Mouse (Mus musculus) neural tube, embryonic 12.5 days (tissue): ENCODE data around the gene Xxylt1. TPM values are rescaled to one million over a fixed set of nuclear protein-coding genes. Genes with fewer than 3 reads are reported as not detected.

Source experiments
- ATAC-seq: fragments of 200-750 bp; cut with Nextera tagmentation; 2 replicates; pipeline ENCODE4 v1.8.0; 2017; ENCODE audit warnings: low read depth, mild to moderate bottlenecking, moderate TSS enrichment, moderate library complexity; ENCODE audit not compliant: low FRiP score
- H3K27ac ChIP-seq: fragments of 300-500 bp; sonication (generic); 2 replicates; pipeline ENCODE4 v1.5.1; 2016
- H3K27me3 ChIP-seq: fragments of 300-500 bp; sonication (generic); replicated peaks from 2 replicates; pipeline ENCODE4 v1.6.1; 2016; ENCODE audit warnings: mild to moderate bottlenecking
- H3K36me3 ChIP-seq: fragments of 300-500 bp; sonication (generic); 2 replicates; pipeline ENCODE4 v1.6.1; 2016; ENCODE audit warnings: mild to moderate bottlenecking
- H3K4me1 ChIP-seq: fragments of 300-500 bp; sonication (generic); 2 replicates; pipeline ENCODE4 v1.6.1; 2016
- H3K4me2 ChIP-seq: fragments of 300-500 bp; sonication (generic); replicated peaks from 2 replicates; pipeline ENCODE4 v1.6.1; 2016; ENCODE audit warnings: mild to moderate bottlenecking
- H3K4me3 ChIP-seq: fragments of 300-500 bp; sonication (generic); 2 replicates; pipeline ENCODE4 v1.5.1; 2016
- H3K9ac ChIP-seq: fragments of 300-500 bp; sonication (generic); 2 replicates; pipeline ENCODE4 v1.6.1; 2016; ENCODE audit warnings: mild to moderate bottlenecking
- H3K9me3 ChIP-seq: fragments of 300-500 bp; sonication (generic); 2 replicates; pipeline ENCODE4 v1.6.1; 2016; ENCODE audit warnings: mild to moderate bottlenecking
- WGBS: fragments of 180-500 bp; shearing (Covaris S2); methylation state at CpG from one replicate; pipeline ENCODE4 v1.1.7; 2016; 5-methylcytosine and 5-hydroxymethylcytosine counted together
- polyA plus RNA-seq: library from polyadenylated mRNA; unstranded; fragments of >200 nt; fragmentation: Nextera tagmentation; extraction: Ambion mirVana; gene quantifications from 2 replicates; pipeline ENCODE4 v1.2.1, GENCODE M21; 2016

Gene Xxylt1
- polyA plus RNA-seq, 1 experiment from 2014 or later: 15.7 TPM

- no peak for ATAC-seq
- no peak overlapping the region for H3K27ac ChIP-seq
Measured at GRCm38 (mm10) chr16:30936012-30936461, 145.2 kb downstream of the Xxylt1 start.

GRCm38 (mm10) chr16:30934967-30935690 is 146.1 kb downstream of the Xxylt1 start:
- H3K9ac ChIP-seq: no peak overlapping the region
- WGBS: 44% methylated on average over 15 of the region's 15 CpGs

More at GRCm38 (mm10) chr16:30936012-30936461, 145.2 kb downstream of the Xxylt1 start:
- Histone ChIP-seq H3K4me1 (peaks cover 28% of the 10 kb centered on the region), H3K4me3 (no peak overlapping the region), H3K9me3 (no peaks in the 10 kb centered on the region), H3K36me3 (no peaks in the 10 kb centered on the region), H3K9ac (no peak overlapping the region), H3K4me2 (no peak overlapping the region), H3K27me3 (no peaks in the 10 kb centered on the region)
- 79% methylated on average over 7 of the region's 7 CpGs for WGBS

GRCm38 (mm10) chr16:30934205-30934780 is 146.9 kb downstream of the Xxylt1 start:
- Histone ChIP-seq H3K9me3 (no peaks in the 10 kb centered on the region), H3K4me3 (no peak overlapping the region), H3K27me3 (no peaks in the 10 kb centered on the region), H3K4me2 (no peak overlapping the region), H3K4me1 (peaks cover 20% of the 10 kb centered on the region), H3K27ac (0 out of 2 replicates have a peak overlapping the region, but pooled peaks have one; percentile 32), H3K36me3 (no peaks in the 10 kb centered on the region), H3K9ac (no peak overlapping the region)
- ATAC-seq: peak; percentile 22; the same call in 1 of the 2 replicates
- 36% methylated on average over 11 of the region's 11 CpGs for WGBS

More at GRCm38 (mm10) chr16:30934967-30935690, 146.1 kb downstream of the Xxylt1 start:
- Histone ChIP-seq H3K4me3 (no peak overlapping the region), H3K36me3 (no peaks in the 10 kb centered on the region), H3K4me2 (no peak overlapping the region), H3K9me3 (no peaks in the 10 kb centered on the region), H3K4me1 (peaks cover 28% of the 10 kb centered on the region), H3K27me3 (no peaks in the 10 kb centered on the region), H3K27ac (0 out of 2 replicates have a peak overlapping the region, but pooled peaks have one; percentile 32)
- no peak for ATAC-seq

GRCm38 (mm10) chr16:30933366-30933765 is 147.9 kb downstream of the Xxylt1 start:
- ATAC-seq: no peak
- H3K9me3 ChIP-seq: no peaks in the 10 kb centered on the region
- no peaks in the 10 kb centered on the region for H3K27me3 ChIP-seq
- H3K4me3 ChIP-seq: no peak overlapping the region
- H3K9ac ChIP-seq: no peak overlapping the region
- no peak overlapping the region for H3K4me2 ChIP-seq
- H3K27ac ChIP-seq: no peak overlapping the region
- 93% methylated on average over 8 of the region's 8 CpGs for WGBS
- peaks cover 19% of the 10 kb centered on the region for H3K4me1 ChIP-seq
- no peaks in the 10 kb centered on the region for H3K36me3 ChIP-seq

- no peak overlapping the region for H3K4me3 ChIP-seq
- H3K4me1 ChIP-seq: peaks cover 19% of the 10 kb centered on the region
- no peak for ATAC-seq
- 83% methylated on average over 4 of the region's 4 CpGs for WGBS
- H3K4me2 ChIP-seq: no peak overlapping the region
- H3K9ac ChIP-seq: no peak overlapping the region
- no peaks in the 10 kb centered on the region for H3K36me3 ChIP-seq
- no peaks in the 10 kb centered on the region for H3K9me3 ChIP-seq
- H3K27me3 ChIP-seq: no peaks in the 10 kb centered on the region
- H3K27ac ChIP-seq: no peak overlapping the region
Measured at GRCm38 (mm10) chr16:30932791-30933190, 148.4 kb downstream of the Xxylt1 start.

GRCm38 (mm10) chr16:30932196-30932595 is 149.0 kb downstream of the Xxylt1 start:
- Histone ChIP-seq H3K4me1 (peaks cover 19% of the 10 kb centered on the region), H3K27me3 (no peaks in the 10 kb centered on the region), H3K9ac (no peak overlapping the region), H3K36me3 (no peaks in the 10 kb centered on the region), H3K4me2 (no peak overlapping the region), H3K27ac (no peak overlapping the region), H3K4me3 (no peak overlapping the region), H3K9me3 (no peaks in the 10 kb centered on the region)
- ATAC-seq: no peak
- 77% methylated on average over 5 of the region's 5 CpGs for WGBS

GRCm38 (mm10) chr16:30929165-30929564 is 152.1 kb downstream of the Xxylt1 start:
- WGBS: 82% methylated on average over 3 of the region's 3 CpGs
- no peaks in the 10 kb centered on the region for H3K9me3 ChIP-seq

GRCm38 (mm10) chr16:30928076-30928750 is 153.0 kb downstream of the Xxylt1 start:
- Histone ChIP-seq H3K9ac (no peak overlapping the region), H3K27ac (no peak overlapping the region), H3K4me3 (no peak overlapping the region), H3K9me3 (no peaks in the 10 kb centered on the region), H3K36me3 (no peaks in the 10 kb centered on the region), H3K27me3 (no peaks in the 10 kb centered on the region), H3K4me1 (no peaks in the 10 kb centered on the region), H3K4me2 (no peak overlapping the region)
- no peak for ATAC-seq
- 80% methylated on average over 8 of the region's 8 CpGs for WGBS

More at GRCm38 (mm10) chr16:30929165-30929564, 152.1 kb downstream of the Xxylt1 start:
- Histone ChIP-seq H3K36me3 (no peaks in the 10 kb centered on the region), H3K4me1 (peaks cover under 1% of the 10 kb centered on the region), H3K4me3 (no peak overlapping the region), H3K9ac (no peak overlapping the region), H3K4me2 (no peak overlapping the region), H3K27me3 (no peaks in the 10 kb centered on the region), H3K27ac (no peak overlapping the region)
- no peak for ATAC-seq

- H3K4me1 ChIP-seq: 0 out of 2 replicates have a peak, but pooled peaks cover 6% of the 10 kb centered on the region
- ATAC-seq: no peak
- no peak overlapping the region for H3K27ac ChIP-seq
- no peaks in the 10 kb centered on the region for H3K27me3 ChIP-seq
- H3K9me3 ChIP-seq: no peaks in the 10 kb centered on the region
- no peak overlapping the region for H3K4me3 ChIP-seq
- H3K36me3 ChIP-seq: no peaks in the 10 kb centered on the region
- WGBS: 84% methylated on average over 4 of the region's 4 CpGs
- no peak overlapping the region for H3K9ac ChIP-seq
- H3K4me2 ChIP-seq: no peak overlapping the region
Measured at GRCm38 (mm10) chr16:30925496-30925895, 155.7 kb downstream of the Xxylt1 start.

- no peak overlapping the region for H3K9ac ChIP-seq
- ATAC-seq: no peak
- H3K4me3 ChIP-seq: no peak overlapping the region
- H3K4me1 ChIP-seq: 0 out of 2 replicates have a peak, but pooled peaks cover 6% of the 10 kb centered on the region
- no peaks in the 10 kb centered on the region for H3K9me3 ChIP-seq
- H3K36me3 ChIP-seq: no peaks in the 10 kb centered on the region
- no peaks in the 10 kb centered on the region for H3K27me3 ChIP-seq
- WGBS: 69% methylated on average over 7 of the region's 7 CpGs
- H3K27ac ChIP-seq: no peak overlapping the region
- H3K4me2 ChIP-seq: no peak overlapping the region
Measured at GRCm38 (mm10) chr16:30923899-30924298, 157.3 kb downstream of the Xxylt1 start.

GRCm38 (mm10) chr16:30922548-30922947 is 158.7 kb downstream of the Xxylt1 start:
- no peak for ATAC-seq
- Histone ChIP-seq H3K4me2 (no peak overlapping the region), H3K36me3 (no peaks in the 10 kb centered on the region), H3K4me3 (no peak overlapping the region), H3K9ac (no peak overlapping the region), H3K4me1 (0 out of 2 replicates have a peak, but pooled peaks cover 6% of the 10 kb centered on the region), H3K27ac (no peak overlapping the region), H3K27me3 (no peaks in the 10 kb centered on the region), H3K9me3 (no peaks in the 10 kb centered on the region)
- WGBS: 50% methylated on average over 1 of the region's 1 CpGs

- H3K27ac ChIP-seq: no peak overlapping the region
- no peaks in the 10 kb centered on the region for H3K27me3 ChIP-seq
- ATAC-seq: no peak
- H3K9me3 ChIP-seq: no peaks in the 10 kb centered on the region
- 91% methylated on average over 7 of the region's 7 CpGs for WGBS
- H3K4me2 ChIP-seq: no peak overlapping the region
- no peaks in the 10 kb centered on the region for H3K36me3 ChIP-seq
- H3K4me1 ChIP-seq: 0 out of 2 replicates have a peak, but pooled peaks cover 6% of the 10 kb centered on the region
- H3K9ac ChIP-seq: no peak overlapping the region
- no peak overlapping the region for H3K4me3 ChIP-seq
Measured at GRCm38 (mm10) chr16:30918866-30919265, 162.4 kb downstream of the Xxylt1 start.
